Mouse (Mus musculus): ENCODE data around the gene Fkbp6.
"Not testable (repeated sequence)": the region's sequence is repeated elsewhere in the genome, so short reads cannot be mapped to it uniquely, and the experiment has no call there.

Fkbp6 gene

DNA sequence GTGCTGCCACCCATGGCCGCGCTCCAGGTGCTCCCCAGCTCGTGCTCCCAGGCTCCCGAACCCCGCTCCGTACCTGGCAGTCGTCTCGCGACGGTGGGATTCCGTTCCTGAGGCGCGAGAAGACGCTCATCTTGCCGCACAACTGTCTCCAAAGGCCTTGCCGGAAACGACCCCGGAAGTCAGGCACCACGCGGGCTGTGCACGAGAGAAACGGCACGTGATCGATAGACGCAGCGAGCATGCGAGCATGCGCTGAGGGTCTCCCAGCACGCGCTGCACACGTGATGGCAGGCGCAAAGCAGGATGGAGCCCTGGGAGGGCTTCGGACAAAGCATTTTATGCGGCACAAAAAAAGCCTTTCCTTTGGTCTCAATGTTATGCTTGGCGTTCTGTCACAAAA, at the start of gene Fkbp6:
Gene Fkbp6, minus strand, starts transcription at position 183 of the 400 bp plus-strand sequence.
- in situ Hi-C loops (cut with MboI; ENCODE audit: low sequenced_read_pairs): no loop called here

DNA sequence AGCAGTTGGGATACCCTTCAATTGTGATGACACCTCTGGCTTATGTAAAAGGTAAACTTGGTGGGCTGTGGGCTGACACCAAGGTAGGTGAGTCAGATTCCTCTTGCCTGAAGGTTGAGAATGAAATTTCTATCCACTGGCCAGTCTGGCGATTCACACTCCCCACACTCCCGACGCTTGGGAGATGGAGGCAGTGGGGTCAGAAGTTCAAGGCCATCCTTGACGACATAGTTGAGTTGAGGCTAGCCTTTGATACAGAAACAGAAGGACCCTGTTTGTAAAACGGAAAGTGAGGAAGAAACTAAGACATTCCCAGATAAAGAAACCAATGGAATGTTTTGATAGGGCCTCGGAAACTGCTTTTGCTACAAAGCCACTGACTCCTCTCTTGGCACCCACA, 49.5 kb upstream of the Fkbp6 start:
- in situ Hi-C loops (cut with MboI; ENCODE audit: low sequenced_read_pairs): no loop called here

GRCm38 (mm10) chr5:135395826-135396225, 46.0 kb upstream of the Fkbp6 start:
- in situ Hi-C loops (cut with MboI; ENCODE audit: low sequenced_read_pairs): no loop called here

GRCm38 (mm10) chr5:135394004-135394823, 44.4 kb upstream of the Fkbp6 start, which contains the start of gene Pom121:
TSS of gene Pom121 (minus strand) at chr5:135394546.
- in situ Hi-C loops (cut with MboI; ENCODE audit: low sequenced_read_pairs): no loop called here

DNA sequence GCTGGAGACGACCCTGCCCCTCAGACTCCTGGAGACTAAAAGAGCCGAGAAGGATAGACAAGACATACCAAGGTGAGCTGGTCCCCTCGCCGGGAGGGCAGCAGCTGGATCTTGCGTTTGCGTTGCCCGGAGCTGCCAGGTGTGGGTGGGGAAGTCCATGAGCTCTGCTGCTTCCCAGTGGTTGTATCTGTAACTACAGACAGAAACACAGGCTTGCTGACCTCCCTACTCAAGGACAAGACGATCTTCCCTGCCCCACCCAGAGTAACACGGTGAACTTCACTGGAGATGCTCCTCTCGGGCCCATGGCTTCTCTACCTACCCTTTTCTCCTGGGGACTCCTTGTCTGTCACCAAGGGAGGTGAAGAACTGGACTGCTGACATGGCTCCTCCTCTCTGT, 33.9 kb upstream of the Fkbp6 start:
- in situ Hi-C loops (cut with MboI; ENCODE audit: low sequenced_read_pairs): no loop called here

GRCm38 (mm10) chr5:135382746-135383145, 32.9 kb upstream of the Fkbp6 start:
- in situ Hi-C loops (cut with MboI; ENCODE audit: low sequenced_read_pairs): no loop called here

DNA sequence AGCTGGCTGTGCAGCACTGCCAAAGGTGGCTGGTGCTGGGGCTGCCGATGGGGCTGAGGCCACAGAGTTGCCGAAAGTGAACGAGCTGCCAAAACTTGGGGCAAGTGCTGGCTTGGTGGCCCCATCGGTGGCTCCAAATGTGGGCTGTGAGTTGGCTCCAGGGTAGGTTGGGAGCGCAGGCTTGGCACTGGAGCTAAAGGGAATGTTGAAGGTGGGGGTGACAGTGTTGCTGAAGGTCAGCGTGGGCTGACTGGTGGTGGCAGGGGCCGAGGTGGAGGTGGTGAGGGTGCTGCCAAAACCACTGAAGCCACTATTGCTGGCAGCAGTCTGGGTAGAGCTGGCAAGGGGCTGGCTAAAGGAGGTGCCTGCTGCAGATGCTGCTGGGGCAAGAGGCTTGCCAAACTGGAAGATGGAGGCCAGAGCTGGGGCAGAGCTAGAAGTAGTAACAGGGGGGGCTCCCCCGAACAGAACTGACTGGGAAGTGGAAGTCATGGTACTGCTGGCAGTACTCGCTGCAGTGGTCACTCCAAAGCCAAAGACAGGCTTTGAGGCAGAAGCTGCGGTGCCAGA, 31.6 kb upstream of the Fkbp6 start:
- in situ Hi-C loops (cut with MboI; ENCODE audit: low sequenced_read_pairs): no loop called here

DNA sequence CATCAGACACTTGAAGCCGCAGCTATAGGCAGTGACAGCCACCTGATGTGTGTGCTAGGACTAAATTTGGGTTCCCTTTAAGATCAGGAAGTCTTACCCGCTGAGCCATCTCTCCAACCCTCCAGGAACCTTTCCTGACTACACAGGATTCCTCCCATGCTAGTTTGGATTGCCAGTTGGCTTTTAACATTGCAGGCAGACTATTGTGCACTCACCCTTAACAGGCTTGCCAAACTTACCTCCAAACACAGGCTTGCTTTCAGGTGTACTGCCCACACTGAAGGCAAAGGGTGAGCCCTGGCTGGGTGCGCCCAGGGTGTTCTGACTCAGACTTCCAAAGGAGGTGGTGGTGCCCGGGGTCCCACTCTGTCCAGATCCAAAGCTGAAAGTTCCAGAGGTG, 30.8 kb upstream of the Fkbp6 start:
- in situ Hi-C loops (cut with MboI; ENCODE audit: low sequenced_read_pairs): no loop called here

GRCm38 (mm10) chr5:135376341-135376740, 26.5 kb upstream of the Fkbp6 start:
- in situ Hi-C loops (cut with MboI; ENCODE audit: low sequenced_read_pairs): no loop called here

DNA sequence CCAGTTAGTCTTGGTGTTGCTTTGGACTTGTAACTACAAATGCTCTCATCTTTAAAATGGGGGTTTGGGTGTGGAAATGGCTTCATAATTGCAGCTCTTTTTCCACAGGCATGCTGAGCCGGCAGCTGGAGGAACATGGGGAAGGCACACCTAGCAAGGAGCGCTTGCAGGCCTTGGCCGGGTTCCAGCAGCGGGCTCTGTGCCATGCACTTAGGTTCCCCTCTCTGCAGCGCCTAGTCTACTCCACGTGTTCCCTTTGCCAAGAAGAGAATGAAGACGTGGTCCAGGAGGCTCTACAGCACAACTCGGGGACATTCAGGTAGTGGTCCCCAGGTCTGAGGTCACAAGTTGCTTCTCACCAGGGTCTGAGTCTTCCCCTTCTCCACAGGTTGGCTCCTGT, 25.3 kb upstream of the Fkbp6 start:
- in situ Hi-C loops (cut with MboI; ENCODE audit: low sequenced_read_pairs): no loop called here

DNA sequence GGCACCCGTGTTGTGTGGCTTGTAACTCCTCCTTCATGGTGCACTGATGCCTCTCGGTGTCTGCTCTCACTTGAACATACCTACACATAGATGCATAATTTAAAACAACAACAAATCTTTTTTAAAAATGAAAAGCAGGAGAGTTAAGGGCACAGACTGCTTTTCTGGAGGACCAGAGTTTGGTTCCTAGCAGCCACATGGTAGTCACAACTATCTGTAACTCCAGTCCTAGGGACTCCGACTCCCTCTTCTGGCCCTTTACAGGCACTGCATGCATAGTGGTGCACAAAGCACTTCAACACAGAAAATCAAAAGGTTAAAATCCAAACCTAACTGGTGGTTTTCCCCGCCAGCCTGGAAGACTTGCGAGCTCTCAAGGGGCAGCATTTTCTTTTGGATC, 23.8 kb upstream of the Fkbp6 start:
- in situ Hi-C loops (cut with MboI; ENCODE audit: low sequenced_read_pairs): no loop called here

GRCm38 (mm10) chr5:135371195-135371594, 21.4 kb upstream of the Fkbp6 start:
- in situ Hi-C loops (cut with MboI; ENCODE audit: low sequenced_read_pairs): no loop called here

DNA sequence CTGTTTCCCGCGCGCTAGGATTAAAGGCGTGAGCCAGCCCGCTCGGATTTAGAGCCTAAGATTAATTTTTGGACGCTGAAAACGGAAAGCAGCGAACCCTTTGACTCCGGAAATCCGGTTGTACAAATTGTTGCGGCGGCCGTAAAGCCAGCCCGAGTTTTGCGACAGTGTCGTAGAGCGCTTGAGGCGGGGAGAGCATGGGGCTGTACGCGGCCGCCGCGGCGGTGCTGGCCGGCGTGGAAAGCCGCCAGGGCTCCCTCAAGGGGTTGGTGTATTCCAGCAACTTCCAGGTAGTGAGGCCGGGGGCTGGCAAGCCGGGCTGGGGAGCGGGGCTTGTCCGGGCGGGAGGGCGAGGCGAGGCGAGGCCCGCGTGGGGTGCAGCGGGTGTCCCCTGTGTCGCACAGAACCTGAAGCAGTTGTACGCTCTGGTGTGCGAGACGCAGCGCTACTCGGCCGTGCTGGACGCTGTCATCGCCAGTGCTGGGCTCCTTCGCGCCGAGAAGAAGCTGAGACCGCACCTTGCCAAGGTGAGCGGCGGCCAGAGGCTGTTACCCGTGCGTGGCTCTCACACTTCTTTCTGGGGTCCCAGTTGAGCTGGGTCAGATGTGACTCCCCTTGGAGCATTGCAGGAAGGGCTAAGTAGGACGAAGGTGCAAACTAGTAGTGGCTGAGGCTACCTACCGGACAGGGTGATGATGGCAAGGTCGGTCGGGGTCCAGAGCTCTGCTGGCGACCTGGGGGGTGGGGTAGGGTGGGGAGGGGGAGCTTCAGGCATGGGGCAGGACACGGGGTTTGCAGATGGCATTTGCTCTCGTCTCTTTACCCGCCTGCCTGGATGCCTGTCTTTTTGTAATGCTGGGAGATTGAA, 20.2 kb upstream of the Fkbp6 start, which contains the start of gene Nsun5:
Gene Nsun5, plus strand, starts transcription at position 167 of the 868 bp plus-strand sequence.
- in situ Hi-C loops (cut with MboI; ENCODE audit: low sequenced_read_pairs): no loop called here

DNA sequence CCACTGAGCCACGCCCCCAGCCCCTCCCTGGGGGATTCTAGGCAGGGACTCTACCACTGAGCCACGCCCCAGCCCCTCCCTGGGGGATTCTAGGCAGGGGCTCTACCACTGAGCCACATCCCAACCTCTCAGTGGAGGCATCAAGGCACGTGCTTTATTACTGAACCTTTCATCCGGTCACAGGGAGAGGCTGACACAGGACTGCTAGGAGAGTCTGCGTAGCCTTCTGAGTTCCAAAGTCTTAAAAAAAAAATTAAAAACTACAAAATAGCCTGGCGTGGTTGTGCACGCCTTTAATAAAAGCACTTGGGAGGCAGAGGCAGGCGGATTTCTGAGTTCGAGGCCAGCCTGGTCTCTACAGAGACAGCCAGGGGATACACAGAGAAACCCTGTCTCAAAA, 19.4 kb upstream of the Fkbp6 start:
- in situ Hi-C loops (cut with MboI; ENCODE audit: low sequenced_read_pairs): not testable (repeated sequence)

- in situ Hi-C loops (cut with MboI; ENCODE audit: low sequenced_read_pairs): no loop called here
Observed at GRCm38 (mm10) chr5:135368312-135368711, 18.5 kb upstream of the Fkbp6 start.

- in situ Hi-C loops (cut with MboI; ENCODE audit: low sequenced_read_pairs): no loop called here
Observed at GRCm38 (mm10) chr5:135367841-135368240, 18.0 kb upstream of the Fkbp6 start.

- in situ Hi-C loops (cut with MboI; ENCODE audit: low sequenced_read_pairs): no loop called here
Observed at GRCm38 (mm10) chr5:135363540-135363939, 13.7 kb upstream of the Fkbp6 start.

GRCm38 (mm10) chr5:135362572-135362971, 12.7 kb upstream of the Fkbp6 start:
- in situ Hi-C loops (cut with MboI; ENCODE audit: low sequenced_read_pairs): no loop called here

- in situ Hi-C loops (cut with MboI; ENCODE audit: low sequenced_read_pairs): no loop called here
Observed at GRCm38 (mm10) chr5:135359772-135360171, 9.9 kb upstream of the Fkbp6 start.

DNA sequence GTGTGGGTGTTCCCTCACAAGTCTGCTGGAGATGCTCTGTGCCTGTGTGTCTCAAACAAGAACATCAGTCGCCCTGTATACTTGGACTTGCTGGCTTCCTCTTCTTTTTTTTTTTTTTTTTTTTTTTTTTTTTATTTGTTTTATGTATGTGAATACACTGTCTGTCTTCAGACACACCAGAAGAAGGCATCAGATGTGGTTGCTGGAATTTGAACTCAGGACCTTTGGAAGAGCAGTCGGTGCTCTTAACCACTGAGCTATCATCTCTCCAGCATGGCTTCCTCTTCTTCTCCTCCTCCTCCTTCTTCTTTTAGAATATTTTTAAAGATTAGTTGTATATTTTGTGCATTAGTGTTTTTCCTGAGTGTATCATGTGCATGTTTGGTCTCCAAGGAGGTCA, 7.7 kb upstream of the Fkbp6 start:
- in situ Hi-C loops (cut with MboI; ENCODE audit: low sequenced_read_pairs): no loop called here

DNA sequence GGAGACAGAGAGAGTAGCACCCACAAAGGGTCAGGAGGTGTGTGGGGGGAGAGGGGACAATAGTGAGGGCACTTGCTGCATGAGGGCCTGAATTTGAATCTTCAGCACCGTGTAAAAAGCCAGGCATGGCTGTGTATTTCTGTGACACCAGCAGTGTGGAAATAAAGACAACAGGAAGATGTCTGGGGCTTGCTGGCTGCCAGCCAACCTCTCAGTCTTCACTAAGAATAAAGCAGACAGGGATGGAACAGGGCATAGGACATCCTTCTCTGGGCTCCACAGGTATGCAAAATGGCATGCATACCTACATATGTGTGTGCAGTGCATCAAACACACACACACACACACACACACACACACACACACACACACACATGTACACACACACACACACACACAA, 6.2 kb upstream of the Fkbp6 start:
- in situ Hi-C loops (cut with MboI; ENCODE audit: low sequenced_read_pairs): no loop called here

Measured in CH12F3 (cell line).